Mouse (Mus musculus): ENCODE results near the gene Pdss2.
A peak's percentile ranks its signal among the peaks of the same experiment; 100 is the strongest.

Gene Pdss2

GRCm38 (mm10) chr10:43440050-43440449, 218.8 kb downstream of the Pdss2 start:
- no peak for DNase-seq (ENCODE audit: low spot score)

- no peak for DNase-seq (ENCODE audit: low spot score)
These were observed 219.9 kb downstream of the Pdss2 start for GRCm38 (mm10) chr10:43440981-43441740.

GRCm38 (mm10) chr10:43448656-43449055, 227.4 kb downstream of the Pdss2 start:
- DNase-seq (ENCODE audit: low spot score) = no peak

DNA sequence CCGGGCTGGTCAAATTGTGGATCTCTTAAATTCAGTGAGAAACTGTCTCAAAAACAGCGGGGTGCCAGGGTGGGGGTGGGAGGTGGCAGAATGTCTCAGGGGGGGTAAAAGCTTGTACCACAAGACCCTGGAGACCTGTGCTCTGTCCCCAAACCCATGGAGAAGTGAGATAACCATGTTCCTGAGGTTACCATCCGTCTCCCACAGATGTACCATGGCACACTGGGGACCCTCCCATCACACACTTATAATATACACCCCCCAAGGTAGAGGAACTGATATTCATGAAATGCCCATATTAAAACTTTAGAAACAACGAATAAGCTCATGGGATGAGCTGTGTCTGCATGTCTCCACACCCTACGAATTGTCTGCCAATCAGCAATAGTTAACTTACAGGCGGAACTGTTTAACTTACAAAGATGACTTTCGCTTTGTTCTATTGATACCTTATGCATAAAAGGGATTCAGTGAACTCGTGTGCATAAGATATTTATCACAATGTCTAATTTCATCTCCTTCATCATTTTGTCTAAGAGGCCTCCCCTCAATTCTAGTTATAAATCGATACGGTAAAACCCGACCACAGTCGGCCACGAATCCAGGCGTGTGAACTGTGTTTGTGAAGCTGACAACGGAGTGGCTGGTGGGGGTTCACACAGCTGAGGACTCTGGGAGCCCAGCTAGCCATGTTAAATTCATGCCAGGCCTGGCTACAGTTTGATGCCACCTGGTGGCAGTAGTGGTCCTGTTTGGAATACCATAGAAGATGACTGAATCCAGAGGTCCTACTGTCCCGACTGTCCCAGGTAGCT, 230.8 kb downstream of the Pdss2 start:
- DNase-seq (ENCODE audit: low spot score) = peak; percentile 83

- DNase-seq (ENCODE audit: low spot score) = no peak
These were observed 231.3 kb downstream of the Pdss2 start for GRCm38 (mm10) chr10:43452663-43452996.

DNA sequence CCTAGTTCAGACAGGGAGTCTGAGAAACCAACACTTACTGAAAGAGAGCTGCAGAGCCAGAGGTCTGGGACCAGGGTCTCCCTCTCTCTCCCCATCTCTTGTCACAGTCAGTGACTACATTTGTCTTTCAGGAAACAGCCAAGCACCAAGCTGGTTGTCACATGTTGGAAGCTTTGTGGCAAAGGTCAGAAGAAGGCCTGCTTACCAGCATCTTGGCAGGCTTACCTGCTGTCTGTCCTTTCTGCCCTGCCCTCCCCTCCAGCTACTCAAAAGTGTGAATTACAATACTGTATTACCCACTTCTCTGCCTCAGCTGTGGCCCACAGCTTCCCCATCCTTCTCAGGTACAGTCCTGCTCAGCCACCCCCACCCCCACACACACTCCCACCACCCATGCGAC, 232.9 kb downstream of the Pdss2 start:
- no peak for DNase-seq (ENCODE audit: low spot score)

DNA sequence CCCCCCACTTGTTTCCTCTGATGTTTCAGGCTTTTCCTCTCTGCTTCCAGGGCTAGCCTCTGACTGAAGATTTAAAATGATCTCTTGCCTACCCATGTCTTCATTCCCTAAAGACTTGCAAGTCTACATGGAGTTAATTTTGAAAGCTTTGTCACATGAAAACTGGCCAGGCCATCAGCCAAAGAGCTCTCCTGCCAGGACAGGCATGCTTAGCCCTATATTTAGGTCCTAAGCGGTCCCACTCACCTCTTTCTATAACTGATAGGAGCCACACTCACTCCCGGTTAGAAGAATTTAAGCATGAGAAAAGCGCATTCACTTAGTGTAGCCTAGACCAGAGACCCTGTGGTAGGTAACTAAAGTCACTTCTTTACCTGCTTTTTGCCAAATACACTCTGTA, 233.4 kb downstream of the Pdss2 start:
- DNase-seq (ENCODE audit: low spot score) = no peak

- DNase-seq (ENCODE audit: low spot score) = no peak
These were observed 241.5 kb downstream of the Pdss2 start for GRCm38 (mm10) chr10:43462821-43463220.

DNA sequence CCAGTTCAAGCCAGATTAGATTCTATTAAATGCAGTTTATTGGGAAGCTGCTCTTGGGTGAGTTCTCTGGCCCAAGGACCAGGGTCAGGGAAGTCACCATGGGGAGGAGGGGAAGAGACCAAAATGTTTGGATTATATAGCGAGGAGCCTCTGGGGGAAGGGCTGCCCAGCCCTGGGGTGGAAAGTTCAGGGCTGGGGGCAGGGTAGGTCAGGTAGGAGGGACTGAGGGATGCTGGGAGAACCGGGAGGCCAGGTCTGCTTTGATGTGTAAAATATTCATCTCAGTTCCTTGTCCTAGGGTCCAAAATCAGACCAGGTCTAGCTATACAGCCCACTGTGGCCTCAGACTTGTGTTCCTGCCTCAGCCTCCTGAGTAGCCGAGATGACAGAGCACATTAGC, 241.9 kb downstream of the Pdss2 start:
- no peak for DNase-seq (ENCODE audit: low spot score)

DNA sequence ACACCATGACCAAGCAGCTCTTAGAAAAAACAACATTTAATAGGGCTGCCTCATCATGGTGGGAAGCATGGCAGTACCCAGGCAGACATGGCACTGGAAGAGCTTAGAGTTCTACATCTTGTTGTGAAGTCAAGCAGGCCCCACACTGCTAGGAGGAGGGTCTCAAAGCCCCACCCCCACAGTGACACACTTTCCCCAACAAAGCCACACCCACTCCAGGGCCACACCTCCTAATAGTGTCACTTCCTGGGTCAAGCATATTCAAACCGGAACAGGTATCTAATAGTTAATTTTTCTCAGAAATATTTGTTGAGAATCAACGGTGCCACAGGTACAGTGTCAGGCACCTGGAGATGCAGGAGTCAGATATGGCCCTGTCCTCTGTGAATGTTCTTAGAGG, 244.9 kb downstream of the Pdss2 start:
- no peak for DNase-seq (ENCODE audit: low spot score)

- no peak for DNase-seq (ENCODE audit: low spot score)
These were observed 246.4 kb downstream of the Pdss2 start for GRCm38 (mm10) chr10:43467659-43468058.

DNA sequence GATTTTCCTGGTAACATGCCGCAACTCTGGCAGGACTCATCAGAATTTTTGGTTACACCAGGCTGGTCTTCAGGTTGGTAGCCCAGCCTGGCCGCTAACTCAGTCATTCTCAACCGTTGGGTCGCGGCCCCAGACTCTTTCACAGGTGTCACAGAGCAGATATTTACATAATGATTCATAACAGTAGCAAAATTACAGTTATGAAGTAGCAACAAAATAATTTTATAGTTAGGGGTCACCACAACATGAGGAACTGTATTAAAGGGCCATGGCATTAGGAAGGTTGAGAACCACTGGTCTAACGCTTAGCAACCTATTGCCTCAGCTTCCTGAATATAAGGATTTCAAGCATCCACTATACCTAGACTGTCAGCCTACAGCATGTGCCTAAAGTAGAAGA, 247.0 kb downstream of the Pdss2 start:
- no peak for DNase-seq (ENCODE audit: low spot score)

- DNase-seq (ENCODE audit: low spot score) = peak; percentile 65
These were observed 254.1 kb downstream of the Pdss2 start for GRCm38 (mm10) chr10:43475376-43475775.

GRCm38 (mm10) chr10:43477459-43477858, 256.2 kb downstream of the Pdss2 start:
- DNase-seq (ENCODE audit: low spot score) = no peak

DNA sequence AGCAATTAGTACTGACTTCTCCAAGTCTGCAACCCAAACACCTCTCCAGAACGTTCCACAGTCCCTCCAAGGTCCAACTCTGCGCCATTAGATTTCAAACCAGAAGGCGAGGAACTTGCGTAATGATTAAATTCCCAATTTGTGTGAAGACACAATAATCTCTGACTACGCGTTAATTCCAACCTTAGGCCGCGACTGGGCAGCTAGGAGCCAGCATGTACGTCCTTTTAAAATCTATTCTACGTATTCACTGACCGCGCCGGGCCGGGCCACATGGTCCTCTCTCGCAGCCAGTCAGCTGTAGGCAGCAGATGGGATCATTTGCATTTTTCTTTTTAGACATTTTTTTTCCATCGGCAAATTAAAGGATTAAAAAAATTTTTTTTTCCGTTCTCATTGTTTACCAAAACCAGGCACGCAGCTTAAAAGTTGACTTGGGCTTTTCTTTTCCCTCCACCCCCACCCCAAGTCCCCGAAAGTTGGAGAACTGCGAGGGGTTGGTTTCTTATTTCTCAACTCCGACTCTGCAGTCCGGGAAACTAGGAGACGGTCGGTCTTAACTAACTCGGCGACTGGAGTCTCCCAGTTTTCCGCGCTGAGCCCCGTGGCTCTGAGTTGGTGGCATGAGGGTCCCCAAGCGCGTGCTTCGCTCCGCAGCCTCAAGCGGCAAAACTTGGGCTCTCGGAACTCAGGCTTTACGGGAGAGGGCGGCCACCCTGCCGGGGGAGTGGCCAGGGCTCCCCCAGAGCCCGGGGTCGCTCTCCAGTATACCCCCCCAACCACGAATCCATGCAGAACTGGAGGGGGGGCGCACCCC, 256.8 kb downstream of the Pdss2 start:
- DNase-seq (ENCODE audit: low spot score) = peak; percentile 67

DNA sequence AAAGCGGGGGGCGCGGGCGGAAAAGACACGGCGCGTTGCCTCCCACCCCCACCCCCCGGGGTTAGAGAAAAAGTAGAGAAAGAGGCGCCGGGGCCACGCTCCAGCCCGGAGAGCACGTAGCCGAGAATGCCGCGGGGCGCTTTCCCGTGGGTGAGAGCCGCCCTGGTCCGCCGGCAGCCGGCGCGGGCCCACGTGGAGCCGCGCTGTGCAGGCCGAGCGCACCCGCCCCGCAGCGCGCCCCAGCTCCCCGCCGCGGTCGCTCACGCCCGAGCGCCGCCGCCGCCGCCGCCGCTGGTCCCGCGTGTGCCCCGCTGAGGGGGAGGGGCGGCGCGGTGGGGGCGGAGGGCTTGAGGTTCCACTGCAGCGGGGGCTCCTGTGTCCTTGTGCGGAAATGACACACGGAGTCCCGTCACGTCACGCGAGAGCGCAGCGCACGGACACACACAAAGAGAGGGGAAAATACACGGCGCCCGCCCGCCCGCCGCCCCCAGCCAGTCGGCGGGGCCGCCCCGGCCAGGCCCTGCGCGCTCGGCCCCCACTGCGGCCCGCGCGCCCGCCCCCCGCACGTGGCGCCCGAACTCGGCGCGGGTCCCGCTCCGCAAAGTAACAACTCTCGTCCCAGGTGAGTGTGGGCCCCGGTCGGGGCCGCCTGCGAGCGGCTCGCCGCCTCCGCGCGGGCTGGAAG, 257.6 kb downstream of the Pdss2 start, which contains the start of gene Bend3:
Gene Bend3, plus strand, starts transcription at position 81 of the 685 bp plus-strand sequence.
- peak; percentile 83 for DNase-seq (ENCODE audit: low spot score)

DNA sequence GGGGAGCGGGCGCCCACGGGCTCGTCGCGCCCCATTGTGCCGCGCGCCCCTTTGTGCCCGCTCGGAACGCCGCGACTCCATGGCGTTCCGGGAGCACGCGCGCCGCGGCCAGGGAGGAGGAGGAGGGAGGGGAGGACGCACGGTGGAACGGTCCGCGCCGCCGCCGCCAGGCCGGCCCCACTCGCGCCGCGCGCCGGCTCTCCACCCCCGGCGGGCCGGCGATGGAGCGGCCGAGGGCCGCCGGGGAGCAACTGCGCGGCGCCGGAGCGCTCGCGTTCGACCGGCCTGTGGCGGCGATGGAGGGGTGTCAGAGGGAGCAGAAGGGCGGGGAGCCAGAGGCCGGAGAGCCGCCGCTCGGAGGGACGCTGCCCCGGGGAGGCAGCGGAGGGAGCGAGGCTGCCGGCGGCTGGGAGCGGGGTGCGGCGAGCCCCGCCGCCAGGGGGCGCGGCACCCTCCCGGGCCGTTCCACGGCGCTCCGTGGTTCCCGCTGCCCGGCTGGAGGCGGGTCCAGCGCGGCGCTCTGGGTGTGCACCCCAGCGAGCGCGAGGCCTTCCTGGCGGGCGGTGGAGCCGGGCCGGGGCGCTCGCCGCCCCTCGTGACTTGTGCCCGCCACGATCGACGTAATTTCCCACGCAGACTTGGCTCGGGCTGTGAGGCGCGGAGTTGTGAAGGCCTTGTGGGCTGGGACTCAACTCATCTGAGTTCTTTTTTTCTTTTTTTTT, 258.3 kb downstream of the Pdss2 start:
- peak; percentile 87 for DNase-seq (ENCODE audit: low spot score)

DNA sequence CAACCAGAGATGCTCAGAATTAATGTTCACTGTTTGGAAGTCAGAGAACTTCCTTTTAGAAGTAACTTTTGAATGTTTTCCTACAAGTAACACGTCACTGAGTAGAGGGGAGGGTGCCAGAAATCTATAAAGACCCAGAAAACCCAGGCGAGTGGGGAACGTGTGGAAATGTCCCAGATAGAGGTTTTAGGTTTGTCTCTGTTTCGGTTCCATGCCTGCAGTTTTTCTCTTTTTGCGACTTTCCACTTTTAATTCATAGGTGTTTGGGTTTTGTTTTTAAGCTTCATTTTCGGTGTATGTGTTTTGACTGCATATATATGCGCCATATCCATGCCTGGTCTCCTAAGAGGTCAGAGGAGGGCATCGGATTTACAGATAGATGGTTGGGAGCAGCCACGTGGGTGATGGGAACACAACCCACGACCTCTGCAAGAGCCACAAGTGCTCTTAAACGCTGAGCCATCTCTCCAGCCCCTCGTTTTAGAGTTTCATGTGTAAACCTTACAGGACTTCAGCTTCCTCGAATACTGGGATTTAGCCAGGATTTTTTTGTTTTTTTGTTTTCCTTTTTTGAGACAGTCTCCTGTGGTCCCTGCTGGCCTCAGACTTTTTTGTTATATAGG, 259.1 kb downstream of the Pdss2 start:
- DNase-seq (ENCODE audit: low spot score) = no peak

DNA sequence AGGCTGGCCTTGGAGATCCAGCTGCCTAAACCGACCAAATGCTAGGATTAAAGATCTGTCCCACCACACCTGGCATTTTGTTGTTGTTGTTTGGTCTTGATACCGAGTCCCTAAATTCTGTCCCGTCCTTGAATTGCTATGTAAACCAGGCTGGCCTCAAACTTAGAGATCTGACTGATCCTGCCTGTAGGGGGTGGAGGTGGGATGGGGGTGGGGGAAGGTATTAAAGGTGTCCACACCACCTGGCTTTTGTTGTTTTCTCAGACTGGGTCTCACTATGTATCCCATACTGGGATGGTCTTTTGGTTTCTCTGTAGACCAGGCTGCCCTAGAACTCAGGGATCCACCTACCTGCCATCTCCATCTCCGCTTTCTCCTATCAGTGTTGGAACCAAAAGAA, 259.9 kb downstream of the Pdss2 start:
- DNase-seq (ENCODE audit: low spot score) = no peak

GRCm38 (mm10) chr10:43482021-43482420, 260.7 kb downstream of the Pdss2 start:
- DNase-seq (ENCODE audit: low spot score) = no peak
